Mouse (Mus musculus) B cell, adult 2 months (primary cell): ENCODE measurements around the gene Acsm1.
"Not testable (repeated sequence)": the region's sequence is repeated elsewhere in the genome, so short reads cannot be mapped to it uniquely, and the experiment has no call there.

Experiments used
- DNase-seq, 2 experiments: peaks; one replicate each; pipeline ENCODE4 v3.0.0; 2022

Acsm1 gene

GRCm38 (mm10) chr7:119606664-119607076 lies at the start of gene Acsm1:
Acsm1 (plus strand) TSS chr7:119607026.
- no peak for DNase-seq

GRCm38 (mm10) chr7:119559789-119560451 lies 46.9 kb upstream of the Acsm1 start:
- no peak for DNase-seq

GRCm38 (mm10) chr7:119560452-119560835 lies 46.4 kb upstream of the Acsm1 start:
- DNase-seq, result no peak

- no peak for DNase-seq
These were observed 45.4 kb upstream of the Acsm1 start for GRCm38 (mm10) chr7:119561441-119561840.

- DNase-seq, result not testable (repeated sequence)
These were observed 44.4 kb upstream of the Acsm1 start for GRCm38 (mm10) chr7:119562476-119562875.

- no peak for DNase-seq
These were observed 12.2 kb upstream of the Acsm1 start for GRCm38 (mm10) chr7:119594530-119595107.

GRCm38 (mm10) chr7:119595306-119595705 lies 11.5 kb upstream of the Acsm1 start:
- no peak for DNase-seq

- DNase-seq, result no peak
These were observed 10.3 kb upstream of the Acsm1 start for GRCm38 (mm10) chr7:119596536-119596935.

GRCm38 (mm10) chr7:119601195-119601953 lies 5.5 kb upstream of the Acsm1 start:
- DNase-seq, result no peak

- no peak for DNase-seq
These were observed 4.9 kb upstream of the Acsm1 start for GRCm38 (mm10) chr7:119601954-119602317.

GRCm38 (mm10) chr7:119604903-119605483 lies 1.8 kb upstream of the Acsm1 start:
- no peak for DNase-seq

- DNase-seq, result no peak
These were observed 731 bp upstream of the Acsm1 start for GRCm38 (mm10) chr7:119605926-119606663.

- no peak for DNase-seq
These were observed 1.1 kb downstream of the Acsm1 start for GRCm38 (mm10) chr7:119607796-119608515.

- DNase-seq, result no peak
These were observed 9.7 kb downstream of the Acsm1 start for GRCm38 (mm10) chr7:119616531-119616930.

GRCm38 (mm10) chr7:119617593-119617992 lies 10.8 kb downstream of the Acsm1 start:
- no peak for DNase-seq

GRCm38 (mm10) chr7:119618209-119618935 lies 11.5 kb downstream of the Acsm1 start:
- no peak for DNase-seq

GRCm38 (mm10) chr7:119620157-119620556 lies 13.3 kb downstream of the Acsm1 start:
- DNase-seq, result no peak

- DNase-seq, result no peak
These were observed 31.9 kb downstream of the Acsm1 start for GRCm38 (mm10) chr7:119638773-119639172.

GRCm38 (mm10) chr7:119642307-119642706 lies 35.5 kb downstream of the Acsm1 start:
- DNase-seq, result no peak

GRCm38 (mm10) chr7:119667893-119668292 lies 61.1 kb downstream of the Acsm1 start:
- DNase-seq, result no peak

- DNase-seq, result no peak
These were observed 63.6 kb downstream of the Acsm1 start for GRCm38 (mm10) chr7:119670395-119670794.

GRCm38 (mm10) chr7:119670925-119671324 lies 64.1 kb downstream of the Acsm1 start:
- DNase-seq, result no peak
